Mouse (Mus musculus): ENCODE data around the gene Lfng. TPM values are rescaled to one million over a fixed set of nuclear protein-coding genes. Genes with fewer than 3 reads are reported as not detected.

The Lfng gene
- polyA plus RNA-seq (2017; shearing (Covaris generic)) = 10 to 100 TPM; 33.9 to 35.5 TPM

DNA sequence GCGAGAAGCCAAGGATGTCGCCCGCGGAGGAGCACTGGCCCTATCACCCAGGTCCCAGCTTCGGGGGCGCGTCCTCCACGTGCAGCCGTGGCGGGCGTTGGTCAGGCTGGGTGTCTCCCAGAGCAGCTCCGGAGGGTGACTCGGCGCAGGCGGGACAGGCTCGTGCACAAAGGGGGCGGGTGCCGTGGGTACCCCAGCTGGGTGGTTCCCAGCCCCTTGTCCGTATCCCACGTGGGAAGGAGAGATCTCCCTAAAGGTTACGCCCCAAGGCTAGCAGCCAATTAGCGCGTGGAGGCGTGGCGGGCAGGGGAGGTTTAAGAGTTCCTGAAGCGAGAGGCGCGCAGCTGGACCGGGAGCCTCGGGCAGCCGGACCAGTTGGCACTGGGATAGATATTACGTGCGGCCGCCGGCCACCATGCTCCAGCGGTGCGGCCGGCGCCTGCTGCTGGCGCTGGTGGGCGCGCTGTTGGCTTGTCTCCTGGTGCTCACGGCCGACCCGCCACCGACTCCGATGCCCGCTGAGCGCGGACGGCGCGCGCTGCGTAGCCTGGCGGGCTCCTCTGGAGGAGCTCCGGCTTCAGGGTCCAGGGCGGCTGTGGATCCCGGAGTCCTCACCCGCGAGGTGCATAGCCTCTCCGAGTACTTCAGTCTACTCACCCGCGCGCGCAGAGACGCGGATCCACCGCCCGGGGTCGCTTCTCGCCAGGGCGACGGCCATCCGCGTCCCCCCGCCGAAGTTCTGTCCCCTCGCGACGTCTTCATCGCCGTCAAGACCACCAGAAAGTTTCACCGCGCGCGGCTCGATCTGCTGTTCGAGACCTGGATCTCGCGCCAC is at the start of gene Lfng:
Lfng (plus strand) TSS at position 320 of the 835 bp plus-strand sequence.
- peak; percentile 55 for ATAC-seq

DNA sequence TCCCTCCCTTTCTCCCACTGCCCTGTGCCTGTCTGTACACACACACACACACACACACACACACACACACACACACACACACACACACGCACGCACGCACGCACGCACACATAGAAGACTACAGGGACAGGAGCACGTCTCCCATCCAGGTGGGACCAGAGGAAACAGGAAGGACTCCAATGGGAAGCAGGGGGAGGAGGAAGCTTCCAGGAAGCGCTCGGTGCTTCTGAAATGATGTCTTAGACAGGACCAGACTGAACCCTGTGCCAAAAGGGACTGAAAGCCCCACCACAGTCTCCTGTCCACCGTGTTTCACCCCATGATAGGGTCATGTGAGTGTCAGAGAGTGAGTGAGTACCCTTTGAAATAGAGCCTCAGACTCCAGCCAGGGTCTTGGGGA is 44.5 kb upstream of the Lfng start:
- ATAC-seq = no peak

GRCm38 (mm10) chr5:140564896-140565295 is 42.2 kb upstream of the Lfng start, which contains the start of gene Grifin:
Gene Grifin, minus strand, starts transcription at chr5:140565071.
- ATAC-seq = no peak

- no peak for ATAC-seq
These were observed 41.7 kb upstream of the Lfng start for GRCm38 (mm10) chr5:140565451-140565850.

DNA sequence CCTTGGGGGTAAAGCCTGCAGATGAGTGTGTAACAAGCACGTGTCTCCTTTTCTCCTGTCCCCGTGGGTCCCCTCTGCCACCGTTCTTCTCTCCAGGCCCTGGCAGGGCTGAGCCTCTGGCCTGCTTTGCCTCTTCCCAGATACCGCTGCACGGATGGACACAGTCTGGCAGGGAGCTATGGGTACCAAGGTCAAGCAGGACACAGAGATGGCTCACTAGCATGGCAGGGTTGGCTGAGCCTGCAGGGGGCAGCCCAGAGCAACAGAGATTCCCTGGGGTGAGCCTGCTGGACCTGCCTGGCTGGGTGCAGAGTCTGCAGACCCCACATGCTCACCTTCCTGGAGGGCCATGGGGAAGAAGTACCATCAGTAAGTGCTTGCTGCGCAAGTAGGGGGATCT is 41.3 kb upstream of the Lfng start:
- ATAC-seq = no peak

GRCm38 (mm10) chr5:140566271-140566670 is 40.8 kb upstream of the Lfng start:
- ATAC-seq = no peak

DNA sequence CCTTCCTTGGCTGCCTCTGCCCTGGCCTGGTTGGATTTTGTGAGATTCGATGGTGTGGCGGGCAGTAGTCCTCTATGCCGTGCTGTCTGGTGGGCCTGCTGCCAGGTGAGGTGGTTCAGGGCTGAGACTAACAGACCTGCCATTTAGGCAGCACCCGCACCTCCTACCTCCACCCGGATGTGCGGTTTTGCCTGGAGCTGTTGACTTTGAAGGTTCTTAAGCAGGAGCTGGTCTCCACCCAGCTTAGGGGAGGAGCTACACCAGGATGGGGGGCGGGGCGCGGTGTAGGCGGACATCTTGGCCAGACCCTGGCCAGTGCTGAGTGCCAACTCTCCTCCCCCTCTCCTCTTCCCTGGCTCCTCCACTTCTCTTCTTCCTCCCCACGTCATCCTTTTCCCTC is 39.8 kb upstream of the Lfng start:
- peak; percentile 91 for ATAC-seq

DNA sequence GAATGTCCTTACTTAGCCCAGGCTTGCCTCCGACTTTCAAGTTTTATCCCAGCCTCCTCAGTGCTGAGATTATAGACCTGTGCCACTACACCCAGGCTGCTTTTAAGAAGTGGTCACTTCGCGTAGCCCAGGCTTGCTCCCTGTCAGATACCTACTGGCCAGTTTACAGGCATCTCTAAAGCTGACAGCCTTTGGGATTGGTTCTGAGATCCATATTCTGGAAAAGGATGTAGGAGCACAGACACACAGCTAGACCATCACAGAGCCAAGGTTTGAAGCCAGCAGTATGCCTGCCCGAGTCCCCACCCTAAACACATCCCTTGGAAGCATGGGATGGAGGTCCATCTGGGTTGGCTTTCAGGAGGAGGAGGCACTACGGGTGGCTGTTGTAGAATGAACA is 39.4 kb upstream of the Lfng start:
- no peak for ATAC-seq

DNA sequence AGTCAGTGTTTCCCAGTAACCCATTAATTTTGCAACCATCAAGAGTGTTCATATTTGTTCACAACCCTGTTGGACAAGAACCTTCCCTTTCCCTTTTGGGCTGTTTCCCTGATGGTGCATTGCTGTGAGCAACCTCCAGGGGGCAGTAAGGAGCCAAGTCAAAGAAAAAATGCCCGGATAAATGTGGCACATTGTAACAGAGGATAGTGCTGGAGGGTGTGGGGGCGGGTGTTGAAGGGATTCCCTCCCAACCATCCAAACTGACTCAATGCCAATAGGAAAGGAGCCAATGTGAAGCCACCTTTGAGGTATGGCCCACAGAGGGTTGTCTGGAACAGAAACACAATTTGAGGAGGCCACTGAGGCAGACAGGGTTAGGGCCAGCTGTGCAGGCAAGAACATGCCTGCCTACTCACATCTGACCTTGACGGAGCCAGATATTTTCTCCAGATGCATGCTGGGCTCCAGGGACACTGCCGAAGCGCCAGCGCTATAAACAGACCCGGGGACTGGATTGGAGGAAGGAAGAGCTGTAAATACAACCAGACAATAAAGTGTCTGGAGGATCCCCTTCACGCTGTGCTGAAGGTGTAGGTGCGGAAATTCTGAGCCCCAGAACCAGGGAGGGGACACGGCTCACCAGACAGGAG is 38.7 kb upstream of the Lfng start:
- peak; percentile 18 for ATAC-seq

GRCm38 (mm10) chr5:140569032-140569595 is 38.0 kb upstream of the Lfng start:
- ATAC-seq = no peak

DNA sequence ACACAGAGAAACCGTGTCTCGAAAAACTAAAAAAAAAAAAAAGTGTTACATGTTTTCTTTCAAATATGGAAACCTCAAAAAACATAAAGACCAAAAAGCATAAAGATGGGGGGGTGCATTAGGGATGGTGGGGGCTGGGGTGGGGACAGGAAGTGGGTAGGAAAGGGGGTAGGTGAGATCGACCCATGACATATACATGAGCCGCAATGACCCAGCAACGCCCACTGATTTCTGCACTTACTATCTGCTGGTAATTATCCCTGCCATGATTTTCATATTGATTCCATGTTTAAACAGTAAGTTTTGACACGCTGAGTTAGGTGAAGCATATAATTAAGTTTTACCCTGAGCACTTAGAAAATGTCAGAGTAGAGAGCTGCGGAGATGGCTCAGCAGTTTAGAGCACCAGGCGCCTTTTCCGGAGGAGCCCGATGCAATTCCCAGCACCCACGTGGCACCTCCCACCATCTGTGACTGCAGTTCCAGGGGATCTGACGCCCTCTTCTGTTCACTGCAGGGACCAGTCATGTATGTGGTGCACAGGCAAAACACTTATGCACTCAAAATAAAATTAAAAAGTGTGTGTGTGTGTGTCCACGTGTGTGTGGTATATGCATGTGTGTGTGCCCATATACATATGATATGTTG is 36.8 kb upstream of the Lfng start:
- ATAC-seq = peak; percentile 30

GRCm38 (mm10) chr5:140571201-140571600 is 35.9 kb upstream of the Lfng start:
- no peak for ATAC-seq

GRCm38 (mm10) chr5:140571673-140572072 is 35.4 kb upstream of the Lfng start:
- no peak for ATAC-seq

GRCm38 (mm10) chr5:140572611-140573010 is 34.5 kb upstream of the Lfng start:
- ATAC-seq = no peak

DNA sequence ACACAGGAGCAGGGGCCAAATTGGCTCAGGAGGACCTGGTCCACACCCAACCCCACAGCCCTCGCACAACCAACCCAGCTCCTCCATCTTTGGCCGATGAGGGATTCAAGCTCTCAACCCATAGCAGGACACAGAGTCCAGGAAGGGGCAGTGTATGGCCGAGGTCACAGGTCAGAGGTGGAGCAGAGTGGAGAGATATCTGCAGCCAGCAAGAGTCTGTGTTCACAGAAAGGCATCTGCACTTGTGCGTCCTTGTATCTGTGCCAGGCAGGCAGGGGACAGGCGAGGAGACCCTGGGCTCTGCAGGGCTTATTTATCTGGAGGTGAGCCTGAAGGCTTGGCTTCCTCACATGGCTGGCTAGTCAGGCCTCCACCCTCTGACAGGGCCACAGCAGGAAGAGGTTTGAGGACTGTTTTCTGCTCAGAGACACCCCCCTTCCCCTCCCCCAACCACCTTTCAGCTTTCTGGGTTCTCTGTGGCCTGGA is 31.7 kb upstream of the Lfng start:
- peak; percentile 90 for ATAC-seq

DNA sequence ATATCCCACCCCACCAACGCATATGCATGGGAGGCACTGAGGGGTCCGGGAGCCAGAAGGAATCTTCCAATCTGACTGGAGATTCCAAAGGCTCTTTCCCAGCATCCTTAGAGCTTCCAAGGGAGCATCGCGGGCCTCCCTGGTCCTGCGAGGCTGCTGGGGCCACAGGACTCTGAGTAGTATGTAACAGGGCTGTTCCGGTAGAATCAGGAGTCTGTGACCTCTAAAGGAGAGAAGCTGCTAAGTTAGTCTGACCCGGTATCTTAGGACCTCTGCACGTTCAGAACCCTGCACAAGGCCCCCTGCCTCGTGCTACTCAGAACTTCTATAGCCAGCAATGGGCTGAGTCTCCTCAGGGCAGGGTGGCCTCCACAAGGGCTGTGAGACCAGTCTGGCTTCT is 27.9 kb upstream of the Lfng start:
- ATAC-seq = no peak

GRCm38 (mm10) chr5:140579771-140580170 is 27.3 kb upstream of the Lfng start:
- no peak for ATAC-seq

GRCm38 (mm10) chr5:140581569-140581968 is 25.6 kb upstream of the Lfng start:
- ATAC-seq = no peak

- ATAC-seq = no peak
These were observed 24.0 kb upstream of the Lfng start for GRCm38 (mm10) chr5:140582995-140583731.

GRCm38 (mm10) chr5:140583732-140584368 is 23.3 kb upstream of the Lfng start:
- no peak for ATAC-seq

GRCm38 (mm10) chr5:140589082-140589774 is 17.9 kb upstream of the Lfng start:
- no peak for ATAC-seq
